8 mouse cellular contexts compared by ENCODE assay signal in genomic region chr17:85799081-85799864, GRCm38 (mm10).
DNase-seq lines count a peak whose midpoint lies in the region; ATAC-seq and TF ChIP-seq lines count a peak whose summit lies in the region.

No protein-coding gene starts in this region.

- H3K9me3 ChIP-seq in hindbrain, embryonic 13.5 days = no peaks in the 10 kb centered on the region
- no peaks in the 10 kb centered on the region for H3K9me3 ChIP-seq in midbrain, embryonic 11.5 days (ENCODE audit: control insufficient read depth, low read length)

- H3K4me1 ChIP-seq in bone marrow macrophage, adult 2 months (ENCODE audit: control insufficient read depth, insufficient read depth, low read length) = no peaks in the 10 kb centered on the region
- H3K4me1 ChIP-seq in hindbrain, embryonic 13.5 days (replicated peaks) = peaks cover 21% of the 10 kb centered on the region
- H3K4me1 ChIP-seq in midbrain, embryonic 11.5 days (ENCODE audit: control insufficient read depth, insufficient read depth, low read length) = peaks cover 16% of the 10 kb centered on the region

- peaks cover 89% of the 10 kb centered on the region for H3K27me3 ChIP-seq in hindbrain, embryonic 13.5 days
- peaks cover 59% of the 10 kb centered on the region for H3K27me3 ChIP-seq in midbrain, embryonic 11.5 days (ENCODE audit: control insufficient read depth, insufficient read depth, low read length)

- TF ChIP-seq POLR2A in bone marrow macrophage, adult 2 months (IDR thresholded peaks at IDR 0.05; ENCODE audit: borderline replicate concordance, low read depth, low read length) = no peak

- no peak for ATAC-seq in hindbrain, embryonic 13.5 days (ENCODE audit: low FRiP score)
- ATAC-seq in midbrain, embryonic 11.5 days (ENCODE audit: low FRiP score) = peak; percentile 26; the same call in 1 of the 2 replicates
- ATAC-seq in inflammation-experienced regulatory T-cells, adult 6 months = no peak
- ATAC-seq in megakaryocyte-erythroid progenitor cell, adult 5-6 weeks (replicated peaks; ENCODE audit: low FRiP score, low TSS enrichment, poor library complexity, severe bottlenecking) = no peak; the same call in 1 of the 2 replicates

- H3K4me2 ChIP-seq in hindbrain, embryonic 13.5 days = peak overlapping the region; percentile 86
- H3K4me2 ChIP-seq in midbrain, embryonic 11.5 days = peak overlapping the region; percentile 96

- peak overlapping the region; percentile 38 for H3K4me3 ChIP-seq in bone marrow macrophage, adult 2 months (ENCODE audit: insufficient read depth, low read length)
- peak overlapping the region; percentile 45 for H3K4me3 ChIP-seq in hindbrain, embryonic 13.5 days
- H3K4me3 ChIP-seq in midbrain, embryonic 11.5 days (ENCODE audit: low read depth, low read length) = peak overlapping the region; percentile 46

- WGBS in hindbrain, embryonic 13.5 days = 1% methylated on average over 22 of the region's 22 CpGs
- under 1% methylated on average over 22 of the region's 22 CpGs for WGBS in midbrain, embryonic 11.5 days

- H3K9ac ChIP-seq in hindbrain, embryonic 13.5 days = peak overlapping the region; percentile 63
- peak overlapping the region; percentile 57; the same call in 1 of the 2 replicates for H3K9ac ChIP-seq in midbrain, embryonic 11.5 days (ENCODE audit: low read length)

- DNase-seq in adrenal gland, postnatal 36 days = peak; percentile 10 to 27
- no peak for DNase-seq in adrenal gland, postnatal 10 days
- DNase-seq in midbrain, embryonic 11.5 days (ENCODE audit: low spot score, missing footprints) = peak; percentile 97
- DNase-seq in right cerebral cortex, adult 18-20 months = no peak

- no peak overlapping the region for H3K27ac ChIP-seq in bone marrow macrophage, adult 2 months (ENCODE audit: insufficient read depth, low read depth, low read length)
- H3K27ac ChIP-seq in hindbrain, embryonic 13.5 days = no peak overlapping the region
- no peak overlapping the region for H3K27ac ChIP-seq in midbrain, embryonic 11.5 days (ENCODE audit: low read depth, low read length)

- TF ChIP-seq CTCF in bone marrow macrophage, adult 2 months (IDR thresholded peaks at IDR 0.05; ENCODE audit: low read depth, low read length) = no peak

- H3K36me3 ChIP-seq in hindbrain, embryonic 13.5 days = no peaks in the 10 kb centered on the region
- no peaks in the 10 kb centered on the region for H3K36me3 ChIP-seq in midbrain, embryonic 11.5 days (ENCODE audit: control insufficient read depth, insufficient read depth, low read length)

Comparison
In these comparisons a context has a peak if more than half of its experiments do, and no peak if none do; other contexts are left out.
1. DNase-seq: peak in adrenal gland, postnatal 36 days (2 of 2) and midbrain, embryonic 11.5 days (single experiment); none in adrenal gland, postnatal 10 days (single experiment) and right cerebral cortex, adult 18-20 months (single experiment).
2. Peak in every context shown above with its lines, with median percentiles within 50 percentile points of each other: H3K4me3 ChIP-seq.